Mouse (Mus musculus) NIH3T3 (cell line): ENCODE measurements around the gene Slc16a4.

Experiments
- DNase-seq: peaks from one replicate; pipeline ENCODE4 v3.0.0-alpha.2; 2012; ENCODE audit warnings: low read depth

Gene Slc16a4

GRCm38 (mm10) chr3:107290764-107291381 lies at the start of gene Slc16a4:
Gene Slc16a4, plus strand, starts transcription at chr3:107291230.
- DNase-seq: peak; percentile 82

- DNase-seq: no peak
Observed at GRCm38 (mm10) chr3:107241389-107242094, 49.5 kb upstream of the Slc16a4 start.

DNA sequence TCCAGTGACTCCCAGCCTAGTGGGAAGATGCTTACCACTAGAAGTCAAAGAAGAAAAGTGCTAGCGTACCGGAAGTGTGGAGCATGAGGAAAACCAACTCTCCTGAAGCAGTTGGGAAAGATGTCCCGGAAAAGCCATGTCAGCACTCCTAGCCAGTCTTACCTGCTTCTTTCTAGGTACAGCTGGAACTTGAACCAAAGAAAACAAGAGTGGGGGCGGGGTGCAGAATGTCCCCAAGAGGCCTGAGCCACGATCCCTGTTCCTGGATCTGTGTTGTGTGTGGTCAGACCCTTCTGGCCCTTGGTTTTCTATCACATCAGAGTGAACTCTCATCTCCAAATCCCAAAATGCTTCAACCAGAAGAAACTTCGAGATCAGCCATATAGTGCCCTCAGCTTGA lies 44.2 kb upstream of the Slc16a4 start:
- DNase-seq: no peak

DNA sequence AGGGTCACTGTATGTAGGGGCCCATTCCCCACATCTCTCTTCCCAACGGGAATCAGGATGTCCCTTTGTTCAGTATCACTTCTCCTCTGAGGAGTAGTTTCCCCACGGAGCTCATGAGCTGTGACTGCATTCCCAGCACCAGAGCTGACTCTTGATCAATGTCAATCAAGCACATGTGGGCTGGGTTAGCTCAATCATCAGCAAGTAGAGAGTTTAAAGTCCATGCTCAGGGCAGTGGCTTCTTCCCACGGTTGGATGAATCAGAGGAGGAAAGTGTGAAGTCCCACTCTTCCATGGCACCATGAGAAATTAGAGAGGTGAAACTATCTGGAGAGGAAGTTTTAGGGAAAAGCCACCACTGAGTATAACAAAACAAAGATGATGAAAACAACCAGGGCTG lies 42.0 kb upstream of the Slc16a4 start:
- no peak for DNase-seq

GRCm38 (mm10) chr3:107250320-107250719 lies 40.7 kb upstream of the Slc16a4 start:
- no peak for DNase-seq

DNA sequence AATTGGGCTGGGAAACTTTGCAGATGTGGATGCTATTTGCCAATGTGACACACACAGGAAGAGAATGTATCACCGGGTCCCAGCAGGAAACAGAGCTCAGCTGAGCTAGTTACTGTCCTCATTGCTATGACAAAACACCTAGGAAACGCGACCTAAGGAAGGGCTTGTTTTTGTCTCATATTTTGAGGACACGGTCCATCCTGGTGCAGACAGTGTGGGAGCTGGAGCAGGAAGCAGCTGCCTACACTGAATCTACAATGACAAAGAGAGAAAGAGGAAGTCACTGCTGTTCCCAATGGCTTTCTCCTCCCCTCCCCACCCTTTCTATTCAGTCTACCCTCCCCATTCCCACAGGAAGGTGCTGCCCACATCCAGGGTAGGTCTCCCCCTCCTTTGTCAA lies 39.0 kb upstream of the Slc16a4 start:
- DNase-seq: no peak

DNA sequence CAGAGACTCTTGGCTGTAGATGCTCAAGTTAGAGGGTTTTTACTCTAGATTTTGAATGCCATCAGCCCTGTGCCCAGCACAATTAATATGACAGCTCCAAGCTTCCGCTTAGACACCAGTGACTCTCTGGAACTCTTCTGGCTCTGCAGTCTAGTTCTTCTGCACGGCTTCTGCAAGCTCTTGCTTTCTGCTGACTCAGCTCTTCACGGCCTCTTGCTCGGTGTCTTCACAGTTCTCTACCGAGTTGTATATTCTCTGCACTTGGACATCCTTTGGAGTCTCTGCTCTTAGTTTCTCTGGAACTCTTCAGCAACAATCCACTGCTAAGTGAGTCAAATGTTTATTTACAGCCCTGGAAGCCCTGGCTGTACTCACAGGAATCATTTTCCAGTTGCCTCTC lies 37.1 kb upstream of the Slc16a4 start:
- no peak for DNase-seq

- no peak for DNase-seq
Observed at GRCm38 (mm10) chr3:107255992-107256391, 35.0 kb upstream of the Slc16a4 start.

DNA sequence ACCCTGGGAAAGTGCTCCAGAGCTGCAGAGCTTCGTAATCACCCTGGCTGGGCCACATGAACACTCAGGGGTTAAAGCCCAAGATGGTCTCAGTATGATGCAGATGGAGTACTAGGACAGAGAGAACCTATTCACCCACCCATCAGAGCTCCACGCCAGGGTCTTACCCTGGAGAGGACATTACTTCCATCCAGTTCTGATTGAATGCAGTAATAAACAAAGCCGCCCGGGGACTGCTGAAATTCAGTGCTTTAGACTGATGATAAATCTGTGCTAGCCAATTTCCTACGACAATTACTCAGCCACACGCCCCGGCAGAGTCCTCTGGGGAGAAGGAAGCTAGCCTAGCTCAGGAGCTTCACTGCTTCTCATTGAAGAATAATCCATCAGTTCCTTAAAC lies 34.3 kb upstream of the Slc16a4 start:
- DNase-seq: no peak

DNA sequence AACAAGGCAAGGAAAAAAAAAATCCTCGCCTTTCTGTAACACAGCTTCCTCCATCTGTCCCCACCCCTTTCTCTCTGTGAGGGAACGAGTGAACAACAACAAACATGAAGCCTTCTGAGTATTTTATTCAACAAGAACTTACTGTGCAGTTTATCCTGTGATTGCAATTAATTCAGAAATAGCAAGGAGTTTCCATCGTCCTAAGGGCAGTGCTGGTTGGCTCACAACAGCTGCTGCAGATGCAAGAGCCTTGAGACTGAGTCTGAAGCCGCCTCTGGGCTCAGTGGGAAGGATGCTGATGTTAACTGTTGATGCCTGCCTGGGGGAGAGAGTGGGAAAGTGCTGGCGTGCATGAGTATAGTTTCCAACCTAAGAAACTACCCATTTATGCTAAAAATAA lies 33.1 kb upstream of the Slc16a4 start:
- DNase-seq: no peak

DNA sequence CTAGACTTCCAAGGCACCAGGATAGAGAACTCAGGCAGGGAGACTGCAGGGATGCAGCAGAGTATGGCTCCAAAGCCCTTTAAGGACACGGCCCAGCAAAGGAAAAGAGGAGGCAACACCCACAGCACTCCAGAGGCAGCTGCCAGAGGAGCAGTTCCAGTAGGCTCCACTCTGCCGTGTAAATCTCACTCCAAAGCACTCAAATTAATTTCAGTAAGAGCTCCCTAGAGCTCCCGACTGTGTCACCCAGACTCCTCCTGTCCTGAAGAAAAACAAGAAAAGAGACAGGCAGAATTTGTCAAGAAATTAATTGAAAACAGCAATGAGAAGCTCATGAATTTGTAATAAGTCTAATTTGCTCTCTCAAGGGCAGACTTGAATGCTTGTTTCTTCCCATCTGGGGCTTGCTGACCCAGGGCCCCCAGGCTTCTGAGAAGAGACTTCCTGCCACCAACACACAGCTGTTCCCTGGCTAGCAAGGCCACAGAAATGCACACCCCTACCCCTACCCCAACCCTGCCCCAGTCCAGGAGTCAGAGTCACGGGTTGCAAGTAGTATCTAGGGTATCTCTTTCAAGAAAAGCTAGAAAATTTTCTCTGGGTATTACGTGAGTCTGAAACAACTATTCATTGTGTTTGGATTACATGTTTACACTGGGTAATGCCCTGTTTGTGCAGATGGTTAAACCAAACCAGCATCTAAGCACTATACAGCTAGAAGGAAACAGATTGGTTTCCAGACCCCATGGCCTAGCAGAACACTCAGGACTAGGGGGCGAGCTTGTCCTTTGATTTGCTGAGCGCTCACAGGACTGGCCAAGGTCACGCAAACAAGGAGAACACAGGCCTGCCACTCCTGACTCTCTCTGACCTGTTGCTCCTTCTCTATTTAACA lies 29.8 kb upstream of the Slc16a4 start:
- DNase-seq: no peak

- DNase-seq: no peak
Observed at GRCm38 (mm10) chr3:107261851-107262165, 29.2 kb upstream of the Slc16a4 start.

DNA sequence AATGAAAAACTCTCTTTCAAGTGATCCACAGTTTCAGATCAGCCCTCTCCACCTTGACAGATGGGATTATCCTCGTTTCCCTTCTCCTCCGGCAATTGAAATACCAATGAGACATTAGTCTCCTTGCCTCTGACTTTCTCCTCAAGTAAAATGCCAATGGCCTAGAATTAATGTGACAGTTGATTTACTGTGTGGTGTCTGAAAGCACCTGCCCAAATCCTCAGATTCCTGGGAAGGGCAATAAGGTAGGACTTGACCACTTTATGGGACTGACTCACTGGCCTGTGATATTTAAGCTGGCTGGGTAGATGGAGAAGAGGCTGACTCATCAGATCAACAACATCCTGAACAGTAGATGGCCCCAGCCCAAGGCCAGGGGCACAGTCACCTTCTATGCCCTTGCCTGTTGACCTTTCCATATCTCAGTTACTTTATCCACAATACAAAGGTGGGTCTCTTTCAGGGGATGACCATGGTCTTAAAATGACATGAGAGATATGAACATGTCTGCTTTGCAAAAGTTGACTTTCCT lies 24.1 kb upstream of the Slc16a4 start:
- DNase-seq: no peak

GRCm38 (mm10) chr3:107272433-107272832 lies 18.6 kb upstream of the Slc16a4 start:
- no peak for DNase-seq

DNA sequence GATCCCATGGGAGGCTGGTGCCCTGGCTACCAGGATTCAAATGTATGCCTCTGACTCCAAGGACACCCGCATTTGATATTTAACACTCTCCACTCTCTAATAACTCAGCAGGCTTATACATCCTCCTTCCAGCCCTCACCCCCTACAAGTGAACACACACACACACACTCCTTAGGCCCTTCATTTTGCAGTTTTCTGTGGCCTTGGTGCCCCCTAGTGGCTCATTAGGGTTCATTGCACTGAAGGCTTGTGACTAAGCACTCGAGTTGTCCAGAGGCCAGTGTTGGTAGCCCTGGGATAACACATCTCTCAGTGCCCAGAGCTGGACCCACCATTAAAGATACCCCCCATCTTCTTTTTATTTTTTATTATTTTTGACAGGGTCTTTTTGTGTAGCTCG lies 17.2 kb upstream of the Slc16a4 start:
- DNase-seq: peak; percentile 85

DNA sequence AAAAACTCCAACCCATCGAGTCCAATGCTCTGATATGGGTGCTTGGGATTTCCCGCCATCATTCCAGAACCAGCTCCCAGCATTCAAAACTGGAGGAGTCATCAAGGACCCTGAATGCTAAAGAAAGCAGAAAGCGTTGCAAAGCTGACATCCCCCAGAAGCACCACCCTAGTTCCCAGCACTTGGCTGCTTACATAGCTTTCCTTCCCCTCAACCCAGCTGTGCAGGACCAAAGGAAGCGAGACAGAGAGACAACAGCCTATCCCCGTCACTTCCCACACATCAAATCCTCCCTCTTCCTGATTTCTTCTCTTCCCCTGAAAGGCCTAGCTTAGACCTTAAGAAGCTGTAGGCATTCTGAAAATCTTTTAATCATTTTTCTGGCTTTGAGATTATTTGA lies 15.7 kb upstream of the Slc16a4 start:
- DNase-seq: no peak

DNA sequence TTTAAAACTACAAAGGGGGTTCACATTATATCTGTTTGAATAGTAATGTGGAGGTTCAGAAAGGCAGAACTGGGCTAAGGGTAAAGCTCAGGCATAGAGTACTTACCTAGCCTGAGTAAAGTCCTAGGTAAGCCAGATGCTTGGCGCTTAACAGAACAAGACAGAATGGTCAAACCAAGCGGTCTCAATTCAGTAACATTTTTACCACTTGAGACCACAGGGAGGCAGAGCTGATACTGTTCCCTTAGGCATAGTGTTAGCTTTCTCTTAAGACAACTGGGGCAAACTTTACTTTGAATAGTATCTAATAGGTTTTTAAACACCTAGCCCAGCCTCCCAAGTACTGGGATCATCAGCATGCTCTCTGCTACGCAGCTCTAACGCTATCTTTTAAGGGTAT lies 15.0 kb upstream of the Slc16a4 start:
- peak; percentile 36 for DNase-seq

- DNase-seq: no peak
Observed at GRCm38 (mm10) chr3:107276626-107277025, 14.4 kb upstream of the Slc16a4 start.

- DNase-seq: peak; percentile 95
Observed at GRCm38 (mm10) chr3:107278479-107279269, 12.4 kb upstream of the Slc16a4 start, which contains the start of gene Lamtor5. Gene Lamtor5, plus strand, starts transcription at chr3:107278858.

- no peak for DNase-seq
Observed at GRCm38 (mm10) chr3:107286123-107286522, 4.9 kb upstream of the Slc16a4 start.

- no peak for DNase-seq
Observed at GRCm38 (mm10) chr3:107287346-107287745, 3.7 kb upstream of the Slc16a4 start.
